Mouse (Mus musculus) layer of hippocampus, adult 8-10 months (tissue): ENCODE measurements around the gene Ipo5. TPM values are rescaled to one million over a fixed set of nuclear protein-coding genes. Genes with fewer than 3 reads are reported as not detected.

Source experiments
- DNase-seq, 2 experiments: peaks; one replicate each; pipeline ENCODE4 v3.0.0; 2022; ENCODE audit warnings: low spot score in 2 of 2
- total RNA-seq, 4 experiments: library from RNA; stranded (reverse); gene quantifications; 2 replicates each; pipeline ENCODE4 v1.2.4; 2022

The Ipo5 gene
- total RNA-seq, 4 experiments from 2014 or later: 105 to 112 (median 107) TPM

DNA sequence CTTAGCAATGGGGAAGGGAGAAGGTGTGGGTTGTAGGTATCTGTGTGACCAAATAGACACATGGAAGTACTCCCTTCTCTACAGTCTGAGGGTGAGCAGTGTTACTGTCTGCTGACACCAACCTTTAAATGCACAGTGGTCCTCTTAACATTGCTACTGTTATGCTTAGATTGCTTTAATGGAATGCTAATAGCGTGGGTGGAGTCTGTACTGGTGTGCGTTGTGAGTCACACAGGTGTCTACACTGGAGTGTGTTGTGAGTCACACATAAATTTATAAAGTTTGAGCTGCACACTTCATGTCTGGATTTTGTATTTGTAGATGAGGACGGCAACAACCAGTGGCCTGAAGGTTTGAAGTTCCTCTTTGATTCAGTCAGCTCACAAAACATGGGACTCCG lies 10.8 kb downstream of the Ipo5 start:
- no peak for DNase-seq

DNA sequence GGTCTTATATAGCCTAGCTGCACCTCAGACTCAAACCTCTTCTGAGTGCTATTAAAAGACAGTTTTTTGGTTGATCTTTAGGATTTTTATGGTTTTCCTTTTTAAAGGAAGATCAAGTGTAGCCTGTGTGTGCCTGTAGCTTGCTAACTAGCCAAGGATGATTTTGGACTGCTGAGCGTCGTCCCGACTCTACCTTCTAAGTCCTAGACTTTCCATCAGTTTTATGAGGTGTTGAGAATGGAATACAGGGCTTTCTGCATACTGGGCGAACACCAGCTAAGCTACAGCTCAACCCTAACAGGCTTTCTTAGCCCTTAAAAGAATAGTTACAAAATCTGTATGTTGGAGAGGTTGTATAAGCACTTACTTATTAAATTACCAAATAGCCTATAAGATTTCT lies 13.0 kb downstream of the Ipo5 start:
- no peak for DNase-seq

DNA sequence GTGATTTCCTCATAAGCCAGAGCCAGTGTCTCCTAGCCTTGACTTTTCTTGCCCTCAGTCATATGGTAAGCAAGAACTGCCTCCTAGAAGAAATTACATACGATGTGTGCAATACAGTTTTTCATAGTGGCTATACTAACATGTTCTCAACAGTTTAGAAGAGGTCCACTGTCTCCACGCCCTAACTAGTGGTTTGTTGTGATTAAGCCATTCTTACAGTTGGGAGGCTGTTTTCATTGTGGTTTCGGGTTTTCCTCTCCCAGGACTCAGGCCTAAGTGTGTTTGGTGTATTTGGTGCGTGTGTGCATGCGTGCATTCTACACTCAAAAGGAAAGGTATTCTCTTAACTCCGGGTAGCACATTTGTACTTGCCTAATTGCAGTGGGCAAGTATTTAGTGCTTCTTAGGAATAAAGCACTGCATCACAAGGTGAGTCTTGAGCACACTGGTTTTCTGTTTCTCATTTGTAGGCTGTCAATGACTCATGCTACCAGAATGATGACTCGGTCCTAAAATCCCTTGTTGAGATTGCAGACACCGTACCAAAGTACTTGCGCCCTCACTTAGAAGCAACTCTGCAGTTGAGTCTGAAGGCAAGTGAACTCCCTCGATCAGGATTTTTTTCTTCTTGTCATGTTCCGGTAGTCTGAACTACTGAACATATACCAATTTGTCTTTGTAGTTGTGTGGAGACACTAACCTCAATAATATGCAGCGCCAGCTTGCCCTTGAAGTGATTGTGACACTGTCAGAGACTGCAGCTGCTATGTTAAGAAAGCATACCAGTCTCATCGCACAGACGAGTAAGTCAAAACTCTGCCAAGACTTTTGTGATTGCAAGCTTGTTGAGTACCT lies 14.9 kb downstream of the Ipo5 start:
- no peak for DNase-seq

DNA sequence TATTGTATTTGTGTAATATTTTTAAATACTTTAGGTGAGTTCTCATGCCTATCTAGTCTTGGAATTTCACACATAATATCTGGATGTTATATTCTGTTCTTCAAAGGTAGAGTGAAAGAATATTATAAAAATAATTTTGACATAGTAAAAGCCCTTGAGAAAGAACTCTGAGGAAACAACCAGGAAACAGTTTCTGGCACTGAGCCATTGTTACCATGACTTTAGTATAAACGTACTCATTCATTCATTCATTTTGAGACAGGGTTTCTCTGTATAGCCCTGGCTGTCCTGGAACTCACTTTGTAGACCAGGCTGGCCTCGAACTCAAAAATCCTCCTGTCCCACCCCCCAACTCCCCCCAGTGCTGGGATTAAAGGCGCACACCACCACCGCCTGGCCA lies 20.2 kb downstream of the Ipo5 start:
- no peak for DNase-seq

DNA sequence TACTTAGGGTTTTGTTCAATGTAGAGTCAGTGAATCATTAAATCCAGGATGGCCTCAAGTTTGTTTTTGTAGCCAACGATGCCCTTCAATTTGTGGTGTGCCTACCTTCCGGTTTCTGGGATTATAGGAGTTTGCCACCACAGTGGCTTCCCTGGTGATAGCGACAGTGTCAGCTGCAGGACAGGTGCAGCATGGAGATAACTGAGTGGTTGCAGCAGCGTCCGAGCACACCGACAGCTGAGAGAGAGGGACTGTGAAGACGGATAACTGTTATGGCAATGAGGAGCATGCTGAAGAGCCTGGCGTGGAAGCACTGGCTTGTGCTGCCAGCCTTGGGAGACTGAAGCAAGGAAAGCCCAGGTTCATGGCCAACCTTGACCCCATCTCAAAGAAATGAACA lies 22.6 kb downstream of the Ipo5 start:
- no peak for DNase-seq

DNA sequence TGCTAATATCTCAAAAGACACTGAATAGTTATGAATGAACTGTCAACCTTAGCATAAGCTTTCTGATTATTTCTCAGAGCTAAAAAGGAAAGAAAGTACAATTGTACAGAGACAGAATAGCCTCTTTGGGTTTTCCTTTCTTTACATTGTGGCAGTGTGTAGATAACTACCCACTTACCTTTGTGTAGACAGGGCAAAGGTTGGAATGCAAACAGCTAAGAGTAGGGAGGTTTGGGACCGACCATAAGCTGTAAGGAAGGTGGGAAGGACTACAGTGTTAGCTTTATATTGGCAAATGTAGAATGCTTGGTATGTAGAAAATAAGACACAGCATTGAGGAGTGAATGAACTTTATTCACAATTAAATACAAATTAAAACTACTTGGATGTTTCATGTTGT lies 26.1 kb downstream of the Ipo5 start:
- no peak for DNase-seq

DNA sequence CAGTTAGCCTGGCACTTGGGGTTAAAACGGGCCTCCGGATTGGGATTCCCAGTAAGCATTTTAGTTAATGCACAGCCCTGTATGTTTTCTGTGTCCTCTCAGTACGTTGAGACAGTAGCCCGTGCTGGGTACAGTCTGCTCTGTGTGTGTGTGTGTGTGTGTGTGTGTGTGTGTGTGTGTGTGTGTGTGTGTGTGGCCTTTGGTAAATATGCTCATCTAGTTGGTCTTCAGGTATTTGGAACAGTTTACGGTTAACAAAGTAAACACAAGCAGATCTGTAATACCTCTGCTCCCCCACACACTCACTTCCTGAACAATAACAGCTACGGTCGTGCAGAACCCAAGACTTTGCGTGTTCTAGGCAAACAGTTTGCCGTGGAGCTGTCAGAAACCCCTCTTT lies 31.8 kb downstream of the Ipo5 start:
- DNase-seq: no peak

DNA sequence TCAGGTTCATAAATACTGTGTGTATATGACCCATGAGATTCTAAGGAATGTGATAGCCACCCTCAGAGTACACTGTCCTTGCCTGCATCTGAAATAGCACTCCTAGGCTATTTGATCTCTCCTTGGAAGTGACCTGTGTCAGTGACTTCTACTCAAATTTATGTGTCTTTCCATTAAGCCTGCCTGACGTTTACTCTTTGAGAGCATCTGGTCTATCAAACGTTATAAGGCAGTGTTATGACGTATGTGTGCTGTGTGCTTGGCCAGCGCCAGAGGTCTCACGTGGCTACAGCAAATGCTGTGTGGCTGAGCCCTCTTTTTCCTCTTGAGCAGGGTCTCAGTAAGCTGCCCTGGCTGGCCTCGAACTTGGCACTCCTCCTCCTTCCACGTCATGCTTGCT lies 34.1 kb downstream of the Ipo5 start:
- DNase-seq: no peak

DNA sequence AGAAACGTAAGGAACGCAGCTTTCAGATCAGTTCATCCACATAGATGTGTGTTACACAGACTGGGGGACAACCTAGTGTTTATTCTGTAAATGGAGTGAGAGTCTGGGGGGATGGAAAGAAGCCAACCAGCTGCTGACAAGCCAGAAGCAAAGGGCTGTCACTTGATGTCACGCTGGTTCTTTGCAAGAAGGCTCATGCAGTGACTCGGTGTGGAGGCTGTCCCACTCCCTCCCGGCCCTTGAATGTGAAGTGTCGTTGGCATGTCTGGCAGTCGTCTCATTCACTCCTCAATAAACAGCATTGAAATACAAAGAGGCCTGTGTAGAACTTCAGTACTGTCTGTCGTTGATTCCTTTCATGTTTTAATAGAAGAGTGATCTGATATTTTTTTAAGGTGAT lies 36.1 kb downstream of the Ipo5 start:
- no peak for DNase-seq

DNA sequence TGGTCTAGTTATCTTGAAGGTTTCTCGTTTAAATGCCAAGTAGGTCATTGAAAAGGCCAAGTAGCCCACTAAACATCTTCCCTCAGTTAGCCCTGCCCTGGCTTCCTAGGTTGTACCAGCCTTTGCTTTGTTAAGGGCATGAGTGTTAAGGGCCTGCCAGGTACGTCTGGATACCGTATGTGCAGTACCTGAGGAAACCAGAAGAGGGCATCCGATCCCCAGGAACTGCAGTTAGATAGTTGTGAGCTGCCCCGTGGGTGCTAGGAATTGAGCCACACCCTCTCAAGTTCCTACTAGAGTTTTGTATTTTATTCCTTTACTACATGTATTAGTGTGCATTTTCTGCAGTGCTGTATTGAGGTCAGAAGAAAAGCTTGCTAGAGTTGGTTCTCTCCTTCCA lies 38.0 kb downstream of the Ipo5 start:
- DNase-seq: no peak

DNA sequence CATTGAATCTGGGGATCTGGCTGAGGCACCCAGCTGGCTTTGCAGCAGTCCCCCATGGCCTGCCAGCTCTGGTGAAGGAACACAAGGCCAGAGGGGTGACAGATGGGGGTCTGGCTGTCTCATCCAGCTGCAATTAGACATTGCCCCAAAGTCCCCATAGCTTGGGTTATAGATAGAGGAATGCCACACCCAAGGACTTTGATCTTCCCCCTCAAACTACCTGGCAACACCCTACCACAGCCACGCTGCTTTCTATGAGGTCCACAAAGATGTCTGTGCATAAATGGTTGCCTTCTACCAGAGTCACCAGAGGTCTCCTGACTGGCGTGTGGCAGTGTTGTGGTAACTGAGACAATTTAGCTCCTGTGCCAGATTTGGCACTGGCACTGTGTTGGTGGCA lies 39.0 kb downstream of the Ipo5 start:
- DNase-seq: no peak

DNA sequence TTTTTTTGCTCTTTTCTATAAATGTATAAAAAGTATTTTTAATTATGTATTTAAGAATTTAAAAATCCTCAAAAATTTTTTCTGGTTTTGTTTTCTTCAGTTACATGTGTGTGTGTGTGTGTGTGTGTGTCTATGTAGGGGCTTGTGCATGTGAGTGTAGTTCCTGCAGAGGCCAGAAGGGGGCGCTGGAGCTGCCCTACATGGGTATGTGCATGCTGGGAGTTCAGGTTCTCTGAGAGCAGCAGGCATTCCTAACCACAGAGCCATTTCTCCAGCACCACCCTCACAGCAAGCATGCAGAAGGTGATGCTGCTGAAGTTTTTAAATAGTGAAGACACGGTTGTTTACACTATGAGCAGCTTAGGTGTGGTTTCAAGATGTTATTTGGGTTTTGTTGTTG lies 41.4 kb downstream of the Ipo5 start:
- DNase-seq: no peak

DNA sequence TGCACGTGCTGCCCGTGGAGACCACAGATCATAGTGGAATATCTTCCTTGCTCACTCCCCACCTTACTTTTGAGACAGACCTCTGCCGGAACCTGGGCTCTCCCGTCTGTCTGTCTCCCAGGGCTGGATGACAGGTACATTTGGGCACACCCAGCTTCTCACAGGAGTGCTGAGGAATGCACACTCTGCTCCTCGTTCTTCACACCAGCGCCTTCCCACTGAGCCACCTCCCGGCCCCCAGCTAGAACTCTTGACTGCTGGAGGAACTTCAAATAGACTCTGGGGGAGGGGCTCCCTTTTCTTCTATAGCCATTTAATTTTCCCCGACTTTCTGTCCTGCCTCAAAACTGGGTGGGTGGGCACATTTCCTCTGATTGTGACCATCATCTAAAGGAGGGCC lies 49.5 kb downstream of the Ipo5 start:
- no peak for DNase-seq

DNA sequence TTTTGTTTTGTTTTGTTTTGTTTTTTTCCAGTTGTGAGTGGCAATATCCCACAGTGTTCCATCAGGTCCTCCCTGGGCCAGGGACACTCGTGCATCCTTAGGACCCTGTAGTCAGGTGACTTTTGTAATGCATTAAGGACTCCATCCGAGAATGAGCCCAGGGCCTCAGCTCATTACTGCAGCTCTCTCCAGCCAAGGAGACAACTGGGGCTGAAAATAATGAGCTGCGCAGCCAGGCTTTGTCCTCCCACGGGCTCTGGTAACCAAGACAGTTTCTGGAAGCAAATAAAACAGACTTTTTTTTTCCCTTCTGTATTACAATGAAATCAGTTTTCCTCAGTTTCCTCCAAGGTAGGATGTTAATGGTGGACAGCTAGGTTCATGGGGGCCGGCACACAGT lies 50.0 kb downstream of the Ipo5 start:
- DNase-seq: peak; percentile 42 to 45

DNA sequence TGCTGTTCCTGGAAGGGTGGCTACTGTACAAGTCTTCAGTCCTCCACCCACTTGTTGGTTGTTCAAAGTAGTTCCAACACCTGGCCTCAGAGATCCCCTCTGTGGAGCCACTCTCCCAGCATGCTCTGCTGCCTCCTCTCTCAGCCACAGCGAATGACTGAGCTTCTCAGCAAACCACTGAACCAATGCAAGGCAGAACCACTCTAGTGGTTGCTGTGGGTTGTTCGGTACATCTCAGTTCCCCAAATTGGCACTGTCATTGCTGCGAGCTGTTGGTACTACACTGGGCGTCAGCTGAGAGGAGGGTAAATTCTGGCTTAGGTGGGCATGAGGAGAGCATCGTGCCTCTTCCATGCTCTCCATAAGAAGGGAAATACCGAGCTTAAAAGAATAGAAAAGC lies 56.0 kb downstream of the Ipo5 start:
- no peak for DNase-seq

DNA sequence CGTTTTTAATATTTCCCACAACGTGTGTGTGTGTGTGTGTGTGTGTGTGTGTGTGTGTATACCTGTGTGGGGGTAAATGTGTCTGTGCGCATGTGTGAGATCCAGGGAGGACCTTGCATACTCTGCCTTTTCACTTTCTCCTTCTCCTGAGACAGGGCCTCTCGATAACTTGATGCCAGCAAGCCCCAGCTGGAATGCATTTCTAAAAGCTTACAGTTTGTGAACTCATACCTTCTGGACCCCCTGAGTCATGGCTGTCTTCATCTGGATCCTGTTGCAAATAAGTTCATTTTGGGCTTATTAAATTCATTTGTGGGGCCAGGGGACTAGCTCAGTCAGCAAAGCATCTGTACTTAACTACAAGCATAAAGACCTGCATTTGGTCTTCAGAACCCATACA lies 57.7 kb downstream of the Ipo5 start:
- DNase-seq: no peak

DNA sequence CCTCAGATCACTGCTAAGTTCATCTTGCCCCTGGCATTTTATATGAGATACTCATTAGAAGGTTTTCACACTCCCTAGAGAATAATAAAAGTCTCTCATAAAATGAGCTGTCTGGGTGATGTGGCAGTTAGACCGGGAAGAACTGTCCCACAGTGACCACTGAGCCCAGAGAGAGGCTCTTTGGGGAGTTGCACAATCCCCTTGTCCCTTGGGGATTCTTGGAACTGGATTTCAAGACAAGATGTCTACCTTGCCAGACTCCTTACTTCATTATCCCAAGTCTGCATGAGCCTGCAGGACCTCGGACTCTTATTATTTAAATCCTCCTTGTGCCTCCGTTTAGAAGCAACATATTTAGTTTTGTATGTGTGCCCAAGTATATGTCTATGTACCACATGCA lies 58.6 kb downstream of the Ipo5 start:
- DNase-seq: no peak

DNA sequence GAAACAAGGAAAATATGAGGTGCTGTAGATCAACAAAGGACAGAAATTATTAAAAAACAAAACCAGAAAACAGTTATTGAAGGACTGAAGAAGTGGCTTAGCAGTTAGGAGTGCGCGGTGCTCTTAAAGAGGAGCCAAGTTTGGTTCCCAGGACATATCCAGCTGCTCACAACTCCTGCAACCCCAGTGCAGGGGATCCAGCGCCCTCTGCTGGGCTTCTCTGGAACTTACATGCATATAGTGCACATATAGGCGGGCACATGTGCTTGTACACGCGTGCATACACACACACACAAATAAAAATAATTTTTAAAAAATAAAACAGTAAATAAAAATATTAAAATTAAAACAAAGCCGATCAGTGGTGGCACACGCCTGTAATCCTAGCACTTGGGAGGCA lies 59.6 kb downstream of the Ipo5 start:
- no peak for DNase-seq

DNA sequence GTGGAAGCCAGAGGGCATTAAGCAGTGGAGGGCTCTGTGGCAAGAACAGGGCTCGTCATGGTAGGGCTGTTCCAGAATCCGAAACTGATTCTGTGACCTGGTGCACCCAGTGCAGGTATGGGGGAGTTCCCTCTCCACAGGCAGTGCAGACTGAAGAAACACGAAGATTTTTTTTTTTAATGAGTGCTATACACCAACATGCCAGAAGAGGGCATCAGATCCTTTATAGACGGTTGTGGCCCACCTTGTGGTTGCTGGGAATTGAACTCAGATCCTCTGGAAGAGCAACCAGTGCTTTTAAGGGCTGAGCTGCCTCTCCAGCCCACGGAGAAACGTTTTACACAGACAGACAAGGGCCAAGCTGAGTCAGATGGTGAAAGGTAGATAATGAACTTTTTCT lies 60.3 kb downstream of the Ipo5 start:
- DNase-seq: no peak

DNA sequence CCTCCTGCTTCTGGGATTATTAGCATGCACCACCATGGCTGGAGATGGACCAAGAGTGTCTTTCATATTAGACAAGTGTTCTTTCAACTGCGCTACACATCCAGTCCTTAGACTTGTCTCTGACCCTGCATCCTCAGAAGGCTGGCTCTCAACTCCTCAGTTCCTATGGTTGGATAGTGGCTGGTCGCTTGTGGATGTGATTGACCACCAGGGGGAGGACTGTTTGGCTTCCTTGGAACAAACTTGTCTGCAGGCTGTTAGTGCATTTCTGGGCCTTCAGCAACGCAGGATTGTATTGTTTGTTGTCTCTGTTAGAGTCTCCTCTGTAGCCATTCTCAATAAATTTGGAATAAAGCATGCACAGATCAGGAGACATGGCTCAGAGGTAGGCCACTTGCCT lies 68.5 kb downstream of the Ipo5 start:
- no peak for DNase-seq

DNA sequence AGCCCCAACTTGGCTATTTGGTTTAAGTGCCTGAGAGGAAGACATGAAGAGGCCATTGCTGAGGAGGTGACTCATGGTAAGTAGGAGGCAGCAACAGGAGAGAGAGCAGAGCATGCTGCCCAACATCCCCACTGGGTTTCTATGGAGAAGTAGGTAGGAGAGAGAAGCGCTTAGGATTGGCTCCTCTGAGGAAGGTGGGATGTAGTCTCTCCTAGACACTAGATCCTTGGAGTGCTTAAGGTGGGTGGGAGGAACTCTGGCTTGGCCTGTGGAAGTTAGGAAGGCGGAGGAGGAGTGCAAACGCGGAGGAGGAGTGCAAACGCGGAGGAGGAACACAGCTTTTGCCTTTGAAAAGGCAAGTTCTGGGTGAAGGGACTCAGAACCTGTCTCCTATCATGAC lies 78.1 kb downstream of the Ipo5 start:
- DNase-seq: no peak
